Mouse (Mus musculus): ENCODE results near the gene Cmip. TPM values are rescaled to one million over a fixed set of nuclear protein-coding genes. Genes with fewer than 3 reads are reported as not detected.

The Cmip gene
- polyA plus RNA-seq, 1 experiment from 2014 or later, result 31.8 TPM

DNA sequence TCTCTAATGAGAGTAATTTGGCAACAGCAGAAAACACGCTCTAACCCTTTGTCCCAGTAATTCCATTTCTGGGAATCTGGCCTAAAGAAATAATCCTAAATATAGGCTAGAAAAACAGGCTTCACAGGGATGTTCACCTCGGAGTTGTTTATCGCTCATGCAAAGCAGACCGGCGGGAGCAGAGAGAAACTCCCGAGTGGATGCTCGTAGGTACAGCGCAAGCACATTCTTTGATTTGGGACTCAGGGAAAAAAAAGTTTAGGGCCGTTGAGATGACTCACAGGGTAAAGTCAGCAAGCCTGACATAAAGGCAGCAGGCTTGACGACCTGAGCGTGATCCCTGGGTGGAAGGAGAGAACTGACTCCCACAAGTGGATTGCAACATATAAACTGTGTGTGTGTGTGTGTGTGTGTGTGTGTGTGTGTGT is 116.2 kb downstream of the Cmip start:
- no peaks in the 10 kb centered on the region for H3K27me3 ChIP-seq (replicated peaks)
- no peak overlapping the region for H3K9ac ChIP-seq
- no peaks in the 10 kb centered on the region for H3K9me3 ChIP-seq
- ATAC-seq (ENCODE audit: insufficient read depth, low FRiP score, low read depth), result no peak
- H3K27ac ChIP-seq, result 0 out of 2 replicates have a peak overlapping the region, but pooled peaks have one; percentile 1
- no peaks in the 10 kb centered on the region for H3K36me3 ChIP-seq
- WGBS, result 48% methylated on average over 11 of the region's 11 CpGs
- no peak overlapping the region for H3K4me3 ChIP-seq (replicated peaks)
- H3K4me2 ChIP-seq, result no peak overlapping the region
- peaks cover 27% of the 10 kb centered on the region for H3K4me1 ChIP-seq

DNA sequence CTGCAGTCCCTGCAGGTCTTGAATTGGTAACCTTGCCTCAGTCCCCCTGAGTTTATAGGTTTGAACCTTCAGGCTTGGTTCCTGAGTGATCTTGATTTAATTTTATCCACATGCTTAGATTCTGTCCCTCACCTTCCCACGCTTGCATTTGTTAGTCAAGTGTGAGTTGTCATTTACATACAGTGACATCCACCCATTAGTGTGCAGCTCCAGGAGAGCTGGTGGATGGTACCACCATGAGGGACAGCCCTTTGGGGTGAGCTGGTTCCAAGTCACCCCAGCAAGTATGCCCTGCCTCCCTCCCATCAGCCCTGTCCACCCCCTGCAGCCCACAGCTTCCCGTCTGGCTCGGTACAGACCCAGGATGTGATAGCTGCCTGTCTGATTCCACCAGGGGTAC is 117.2 kb downstream of the Cmip start:
- Histone ChIP-seq H3K9me3 (no peaks in the 10 kb centered on the region), H3K4me1 (peaks cover 23% of the 10 kb centered on the region), H3K4me3 (replicated peaks) (no peak overlapping the region), H3K4me2 (no peak overlapping the region), H3K9ac (no peak overlapping the region), H3K36me3 (no peaks in the 10 kb centered on the region), H3K27me3 (replicated peaks) (no peaks in the 10 kb centered on the region), H3K27ac (no peak overlapping the region)
- ATAC-seq (ENCODE audit: insufficient read depth, low FRiP score, low read depth), result no peak
- 89% methylated on average over 3 of the region's 3 CpGs for WGBS

GRCm38 (mm10) chr8:117376997-117377396 is 120.1 kb downstream of the Cmip start:
- no peak overlapping the region for H3K4me3 ChIP-seq (replicated peaks)
- H3K36me3 ChIP-seq, result no peaks in the 10 kb centered on the region
- no peak overlapping the region for H3K9ac ChIP-seq
- WGBS, result 84% methylated on average over 16 of the region's 16 CpGs
- no peak overlapping the region for H3K27ac ChIP-seq
- H3K4me2 ChIP-seq, result no peak overlapping the region
- ATAC-seq (ENCODE audit: insufficient read depth, low FRiP score, low read depth), result no peak
- peaks cover 11% of the 10 kb centered on the region for H3K4me1 ChIP-seq
- no peaks in the 10 kb centered on the region for H3K27me3 ChIP-seq (replicated peaks)
- H3K9me3 ChIP-seq, result no peaks in the 10 kb centered on the region

DNA sequence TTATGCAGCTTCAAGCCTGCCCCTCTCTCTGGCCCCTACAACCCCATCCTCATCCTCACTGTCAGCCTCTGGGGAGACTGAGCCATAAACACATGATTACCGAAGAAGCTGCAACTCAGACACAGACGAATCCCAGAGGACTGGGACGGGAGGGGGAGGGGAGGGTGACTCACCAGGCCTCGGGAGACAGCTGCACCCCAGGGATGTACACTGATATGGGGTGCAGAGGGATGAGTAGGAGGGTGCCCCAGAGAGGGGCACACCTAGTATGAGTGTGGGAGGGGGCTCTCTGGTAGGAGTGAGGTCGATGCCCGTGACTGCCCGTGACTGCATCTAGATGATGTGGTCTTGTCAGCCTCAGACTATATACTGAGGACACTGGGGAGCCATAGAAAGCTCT is 121.8 kb downstream of the Cmip start:
- no peaks in the 10 kb centered on the region for H3K9me3 ChIP-seq
- WGBS, result 65% methylated on average over 7 of the region's 7 CpGs
- no peaks in the 10 kb centered on the region for H3K36me3 ChIP-seq
- no peak overlapping the region for H3K27ac ChIP-seq
- no peak overlapping the region for H3K4me3 ChIP-seq (replicated peaks)
- no peaks in the 10 kb centered on the region for H3K27me3 ChIP-seq (replicated peaks)
- no peak overlapping the region for H3K9ac ChIP-seq
- H3K4me1 ChIP-seq, result no peaks in the 10 kb centered on the region
- no peak overlapping the region for H3K4me2 ChIP-seq
- no peak for ATAC-seq (ENCODE audit: insufficient read depth, low FRiP score, low read depth)

- H3K27me3 ChIP-seq (replicated peaks), result no peaks in the 10 kb centered on the region
- no peaks in the 10 kb centered on the region for H3K4me1 ChIP-seq
- H3K9ac ChIP-seq, result no peak overlapping the region
- H3K27ac ChIP-seq, result no peak overlapping the region
- H3K9me3 ChIP-seq, result no peaks in the 10 kb centered on the region
- ATAC-seq (ENCODE audit: insufficient read depth, low FRiP score, low read depth), result no peak
- no peak overlapping the region for H3K4me2 ChIP-seq
- WGBS, result 64% methylated on average over 10 of the region's 10 CpGs
- H3K36me3 ChIP-seq, result no peaks in the 10 kb centered on the region
- no peak overlapping the region for H3K4me3 ChIP-seq (replicated peaks)
Measured at GRCm38 (mm10) chr8:117379131-117379530, 122.3 kb downstream of the Cmip start.

GRCm38 (mm10) chr8:117380796-117381195 is 123.9 kb downstream of the Cmip start:
- H3K4me1 ChIP-seq, result no peaks in the 10 kb centered on the region
- H3K4me3 ChIP-seq (replicated peaks), result no peak overlapping the region
- H3K36me3 ChIP-seq, result no peaks in the 10 kb centered on the region
- H3K9ac ChIP-seq, result no peak overlapping the region
- H3K4me2 ChIP-seq, result no peak overlapping the region
- ATAC-seq (ENCODE audit: insufficient read depth, low FRiP score, low read depth), result 0 out of 2 replicates have a peak, but pooled peaks have one; percentile 20
- 70% methylated on average over 8 of the region's 8 CpGs for WGBS
- H3K9me3 ChIP-seq, result no peaks in the 10 kb centered on the region
- no peaks in the 10 kb centered on the region for H3K27me3 ChIP-seq (replicated peaks)
- peak overlapping the region; percentile 55; the same call in 1 of the 2 replicates for H3K27ac ChIP-seq

DNA sequence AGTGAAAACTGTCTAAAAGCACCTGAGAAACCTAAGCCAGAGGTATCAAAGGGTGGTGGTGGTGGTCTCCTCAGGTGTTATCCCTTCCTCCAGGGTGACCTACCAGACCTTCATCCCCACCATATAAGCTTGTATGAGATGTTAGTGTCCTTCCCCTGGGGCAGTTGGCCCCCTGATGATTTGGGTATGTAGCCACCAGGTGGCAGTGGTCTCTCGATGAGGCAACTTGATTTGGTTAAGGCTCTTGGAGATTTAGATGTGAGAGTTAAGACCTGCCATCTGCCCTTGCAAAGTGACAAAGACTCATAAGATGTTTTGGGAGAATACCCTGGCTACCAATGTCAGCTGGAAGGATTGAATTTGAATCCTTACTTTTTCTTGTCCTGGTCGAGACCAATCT is 129.3 kb downstream of the Cmip start:
- H3K4me2 ChIP-seq, result no peak overlapping the region
- no peaks in the 10 kb centered on the region for H3K9me3 ChIP-seq
- WGBS, result 76% methylated on average over 2 of the region's 2 CpGs
- H3K36me3 ChIP-seq, result no peaks in the 10 kb centered on the region
- no peak overlapping the region for H3K4me3 ChIP-seq (replicated peaks)
- H3K27me3 ChIP-seq (replicated peaks), result no peaks in the 10 kb centered on the region
- H3K27ac ChIP-seq, result no peak overlapping the region
- H3K9ac ChIP-seq, result no peak overlapping the region
- peaks cover 6% of the 10 kb centered on the region for H3K4me1 ChIP-seq
- no peak for ATAC-seq (ENCODE audit: insufficient read depth, low FRiP score, low read depth)

GRCm38 (mm10) chr8:117387642-117388041 is 130.8 kb downstream of the Cmip start:
- H3K4me1 ChIP-seq, result peaks cover 6% of the 10 kb centered on the region
- H3K27ac ChIP-seq, result peak overlapping the region; percentile 38
- no peaks in the 10 kb centered on the region for H3K36me3 ChIP-seq
- no peaks in the 10 kb centered on the region for H3K27me3 ChIP-seq (replicated peaks)
- no peak overlapping the region for H3K4me3 ChIP-seq (replicated peaks)
- H3K9ac ChIP-seq, result no peak overlapping the region
- 64% methylated on average over 10 of the region's 10 CpGs for WGBS
- ATAC-seq (ENCODE audit: insufficient read depth, low FRiP score, low read depth), result no peak
- no peaks in the 10 kb centered on the region for H3K9me3 ChIP-seq
- H3K4me2 ChIP-seq, result no peak overlapping the region

- Histone ChIP-seq H3K27ac (no peak overlapping the region), H3K4me2 (no peak overlapping the region), H3K4me3 (replicated peaks) (no peak overlapping the region), H3K36me3 (no peaks in the 10 kb centered on the region), H3K4me1 (peaks cover 6% of the 10 kb centered on the region), H3K27me3 (replicated peaks) (no peaks in the 10 kb centered on the region), H3K9ac (no peak overlapping the region), H3K9me3 (no peaks in the 10 kb centered on the region)
- ATAC-seq (ENCODE audit: insufficient read depth, low FRiP score, low read depth), result no peak
- 73% methylated on average over 8 of the region's 8 CpGs for WGBS
Measured at GRCm38 (mm10) chr8:117388370-117388769, 131.5 kb downstream of the Cmip start.

DNA sequence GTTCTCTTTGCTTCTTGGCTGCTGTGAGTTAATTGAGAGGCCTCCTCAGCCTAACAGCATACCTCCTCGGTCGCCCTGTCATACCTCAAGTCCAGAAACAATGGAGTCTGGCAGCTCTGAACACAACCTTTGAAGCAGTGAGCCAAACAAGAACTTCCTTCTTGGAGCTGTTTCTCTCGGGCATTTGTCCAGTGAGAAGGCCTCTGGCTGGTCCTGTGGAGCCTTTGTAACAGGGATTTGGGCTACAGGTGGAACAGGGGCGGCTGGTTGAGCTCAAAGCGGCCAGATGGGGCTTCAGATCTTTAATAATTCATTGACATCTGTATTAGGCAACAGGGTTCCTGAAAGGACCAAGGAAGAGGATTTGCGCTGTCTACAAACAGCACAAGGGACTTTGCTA is 137.0 kb downstream of the Cmip start:
- H3K9ac ChIP-seq, result no peak overlapping the region
- H3K36me3 ChIP-seq, result 0 out of 2 replicates have a peak, but pooled peaks cover 7% of the 10 kb centered on the region
- H3K4me2 ChIP-seq, result no peak overlapping the region
- no peak overlapping the region for H3K27ac ChIP-seq
- no peaks in the 10 kb centered on the region for H3K4me1 ChIP-seq
- 71% methylated on average over 6 of the region's 6 CpGs for WGBS
- ATAC-seq (ENCODE audit: insufficient read depth, low FRiP score, low read depth), result no peak
- no peaks in the 10 kb centered on the region for H3K9me3 ChIP-seq
- no peak overlapping the region for H3K4me3 ChIP-seq (replicated peaks)
- H3K27me3 ChIP-seq (replicated peaks), result no peaks in the 10 kb centered on the region

GRCm38 (mm10) chr8:117395055-117395454 is 138.2 kb downstream of the Cmip start:
- H3K4me2 ChIP-seq, result no peak overlapping the region
- no peaks in the 10 kb centered on the region for H3K4me1 ChIP-seq
- 0 out of 2 replicates have a peak, but pooled peaks cover 7% of the 10 kb centered on the region for H3K36me3 ChIP-seq
- no peak overlapping the region for H3K4me3 ChIP-seq (replicated peaks)
- H3K27me3 ChIP-seq (replicated peaks), result no peaks in the 10 kb centered on the region
- ATAC-seq (ENCODE audit: insufficient read depth, low FRiP score, low read depth), result no peak
- H3K9me3 ChIP-seq, result no peaks in the 10 kb centered on the region
- H3K9ac ChIP-seq, result no peak overlapping the region
- no peak overlapping the region for H3K27ac ChIP-seq
- WGBS, result 79% methylated on average over 7 of the region's 7 CpGs

- Histone ChIP-seq H3K36me3 (0 out of 2 replicates have a peak, but pooled peaks cover 7% of the 10 kb centered on the region), H3K4me3 (replicated peaks) (no peak overlapping the region), H3K4me2 (no peak overlapping the region), H3K27ac (no peak overlapping the region), H3K9me3 (no peaks in the 10 kb centered on the region), H3K4me1 (no peaks in the 10 kb centered on the region), H3K9ac (no peak overlapping the region), H3K27me3 (replicated peaks) (no peaks in the 10 kb centered on the region)
- 92% methylated on average over 4 of the region's 4 CpGs for WGBS
- ATAC-seq (ENCODE audit: insufficient read depth, low FRiP score, low read depth), result no peak
Measured at GRCm38 (mm10) chr8:117396884-117397283, 140.0 kb downstream of the Cmip start.

GRCm38 (mm10) chr8:117397751-117398150 is 140.9 kb downstream of the Cmip start:
- no peak for ATAC-seq (ENCODE audit: insufficient read depth, low FRiP score, low read depth)
- Histone ChIP-seq H3K4me2 (no peak overlapping the region), H3K4me3 (replicated peaks) (no peak overlapping the region), H3K27ac (no peak overlapping the region), H3K9ac (no peak overlapping the region), H3K27me3 (replicated peaks) (no peaks in the 10 kb centered on the region), H3K4me1 (peaks cover 4% of the 10 kb centered on the region; the same call in 1 of the 2 replicates), H3K36me3 (0 out of 2 replicates have a peak, but pooled peaks cover 7% of the 10 kb centered on the region), H3K9me3 (no peaks in the 10 kb centered on the region)
- WGBS, result 92% methylated on average over 15 of the region's 15 CpGs

All from stomach, embryonic 15.5 days (tissue).